Mouse (Mus musculus) lung, embryonic 16.5 days (tissue): ENCODE data around the gene Lamc3. TPM values are rescaled to one million over a fixed set of nuclear protein-coding genes. Genes with fewer than 3 reads are reported as not detected.

Experiments
- ATAC-seq: fragments of 200-750 bp; cut with Nextera tagmentation; 2 replicates; pipeline ENCODE4 v1.8.0; 2017; ENCODE audit warnings: low read depth, mild to moderate bottlenecking, moderate library complexity
- H3K27ac ChIP-seq: fragments of 300-500 bp; sonication (generic); 2 replicates; pipeline ENCODE4 v1.5.1; 2014; ENCODE audit warnings: mild to moderate bottlenecking, control low read depth, low read length
- H3K27me3 ChIP-seq: fragments of 300-500 bp; sonication (generic); 2 replicates; pipeline ENCODE4 v1.6.1; 2014; ENCODE audit warnings: low read depth, low read length, mixed read lengths; ENCODE audit not compliant: control insufficient read depth, insufficient read depth
- H3K36me3 ChIP-seq: fragments of 300-500 bp; sonication (generic); 2 replicates; pipeline ENCODE4 v1.6.1; 2014; ENCODE audit warnings: low read length; ENCODE audit not compliant: control insufficient read depth, insufficient read depth
- H3K4me1 ChIP-seq: fragments of 300-500 bp; sonication (generic); replicated peaks from 2 replicates; pipeline ENCODE4 v1.6.1; 2014; ENCODE audit warnings: low read length, mixed read lengths; ENCODE audit not compliant: control insufficient read depth, insufficient read depth
- H3K4me2 ChIP-seq: fragments of 300-500 bp; sonication (generic); 2 replicates; pipeline ENCODE4 v1.6.1; 2014; ENCODE audit warnings: low read depth, low read length, control low read depth
- H3K4me3 ChIP-seq: fragments of 300-500 bp; sonication (generic); 2 replicates; pipeline ENCODE4 v1.5.1; 2014; ENCODE audit warnings: mild to moderate bottlenecking, low read length, control low read depth
- H3K9ac ChIP-seq: fragments of 300-500 bp; sonication (generic); 2 replicates; pipeline ENCODE4 v1.6.1; 2014; ENCODE audit warnings: low read length, control low read depth
- H3K9me3 ChIP-seq: fragments of 300-500 bp; sonication (generic); 2 replicates; pipeline ENCODE4 v1.6.1; 2016; ENCODE audit warnings: low read length; ENCODE audit not compliant: control insufficient read depth
- WGBS: fragments of 180-500 bp; shearing (Covaris S2); extraction: QIAGEN DNeasy Blood & Tissue Kit; methylation state at CpG from one replicate; pipeline ENCODE4 v1.1.7; 2014; 5-methylcytosine and 5-hydroxymethylcytosine counted together
- polyA plus RNA-seq: library from polyadenylated mRNA; unstranded; fragments of >200 nt; fragmentation: Nextera tagmentation; extraction: Ambion mirVana; gene quantifications from 2 replicates; pipeline ENCODE4 v1.2.1, GENCODE M21; 2015

Lamc3 gene
- polyA plus RNA-seq, 1 experiment from 2014 or later, result 1.7 TPM

DNA sequence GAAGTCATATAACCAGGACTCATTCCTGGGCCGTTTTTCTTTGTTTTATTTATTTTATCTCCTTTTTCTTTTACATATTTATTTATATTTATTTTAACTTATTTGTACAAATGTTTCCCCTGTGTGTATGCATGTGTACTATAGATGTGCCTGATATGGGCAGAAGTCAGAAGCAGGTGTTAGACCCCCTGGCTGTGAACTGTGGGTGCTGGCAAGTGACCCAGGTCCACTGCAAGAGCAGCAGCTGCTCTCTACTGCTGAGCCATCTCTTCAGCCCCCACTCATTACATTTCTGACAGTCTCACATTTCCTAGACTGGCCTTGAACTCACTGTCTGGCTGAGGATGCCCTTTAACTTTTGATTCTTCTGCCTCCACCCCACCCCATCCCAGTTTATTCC lies 51.2 kb downstream of the Lamc3 start:
- Histone ChIP-seq H3K36me3 (no peaks in the 10 kb centered on the region), H3K4me3 (no peak overlapping the region), H3K27ac (no peak overlapping the region), H3K4me2 (no peak overlapping the region), H3K9ac (no peak overlapping the region), H3K9me3 (no peaks in the 10 kb centered on the region), H3K4me1 (no peaks in the 10 kb centered on the region), H3K27me3 (no peaks in the 10 kb centered on the region)
- WGBS, result 39% methylated on average over 1 of the region's 1 CpGs
- ATAC-seq, result no peak

DNA sequence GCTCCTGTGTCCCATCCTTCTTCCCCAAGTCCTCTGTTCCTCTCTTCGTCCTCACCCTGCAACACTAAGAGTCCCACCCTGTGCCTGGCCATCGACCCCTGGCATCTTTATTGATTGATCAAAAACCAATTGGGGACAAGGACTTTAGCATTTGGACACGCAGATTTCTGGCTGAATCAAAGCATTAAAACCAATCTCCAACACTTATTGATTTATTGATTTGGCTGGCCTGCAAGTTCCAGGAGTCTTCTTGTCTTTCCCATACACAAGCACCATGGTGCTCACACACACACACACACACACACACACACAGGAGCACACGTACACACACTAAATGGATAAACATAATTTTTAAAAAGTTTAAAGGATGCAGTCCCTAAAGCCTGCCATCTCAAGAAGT lies 55.9 kb downstream of the Lamc3 start:
- no peaks in the 10 kb centered on the region for H3K9me3 ChIP-seq
- 62% methylated on average over 4 of the region's 4 CpGs for WGBS
- ATAC-seq, result no peak
- no peaks in the 10 kb centered on the region for H3K36me3 ChIP-seq
- no peak overlapping the region for H3K4me2 ChIP-seq
- no peaks in the 10 kb centered on the region for H3K4me1 ChIP-seq
- no peak overlapping the region for H3K27ac ChIP-seq
- no peak overlapping the region for H3K9ac ChIP-seq
- no peaks in the 10 kb centered on the region for H3K27me3 ChIP-seq
- H3K4me3 ChIP-seq, result no peak overlapping the region

DNA sequence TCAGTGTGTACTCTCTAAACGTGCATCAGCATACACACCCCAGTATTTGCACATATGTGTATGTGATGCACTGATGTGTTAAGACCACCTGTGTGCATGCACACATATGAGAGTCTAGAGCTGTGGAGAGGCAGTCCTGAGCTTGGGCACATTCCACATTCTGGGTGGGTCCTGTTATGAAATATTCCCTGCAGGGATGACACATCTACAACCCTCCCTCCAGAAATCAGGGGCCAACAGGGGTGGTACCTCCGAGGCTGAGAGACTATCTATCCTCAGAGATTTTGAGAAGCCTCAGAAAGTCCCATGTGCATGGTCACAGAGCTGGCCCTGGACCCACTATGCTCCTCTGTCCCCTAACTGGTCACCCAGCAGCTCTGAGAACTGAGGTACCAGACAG lies 58.5 kb downstream of the Lamc3 start:
- Histone ChIP-seq H3K9me3 (no peaks in the 10 kb centered on the region), H3K4me1 (peaks cover 2% of the 10 kb centered on the region; the same call in 1 of the 2 replicates), H3K27me3 (no peaks in the 10 kb centered on the region), H3K9ac (no peak overlapping the region), H3K4me3 (no peak overlapping the region), H3K27ac (no peak overlapping the region), H3K36me3 (no peaks in the 10 kb centered on the region), H3K4me2 (no peak overlapping the region)
- no peak for ATAC-seq
- WGBS, result 59% methylated on average over 2 of the region's 2 CpGs

DNA sequence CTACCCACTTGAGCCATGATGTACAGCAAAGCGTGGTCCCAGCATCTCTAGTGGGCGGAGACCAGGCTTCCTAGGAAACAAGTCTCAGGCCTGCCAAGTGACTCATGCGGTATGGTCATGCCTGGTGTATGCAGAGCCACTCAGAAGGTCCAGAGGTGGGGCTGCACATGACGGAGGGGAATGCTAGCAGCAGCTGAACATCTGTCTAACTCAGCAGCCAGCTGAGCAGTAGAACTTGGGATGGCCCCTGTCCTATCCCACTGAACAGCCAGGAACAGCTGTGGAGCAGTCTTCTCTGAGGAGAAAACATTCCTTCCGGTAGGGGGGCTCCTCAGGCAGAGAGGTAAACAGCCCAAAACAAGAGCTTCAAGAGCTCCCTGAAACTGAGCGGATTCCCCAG lies 61.3 kb downstream of the Lamc3 start:
- WGBS, result 65% methylated on average over 6 of the region's 6 CpGs
- no peak for ATAC-seq

DNA sequence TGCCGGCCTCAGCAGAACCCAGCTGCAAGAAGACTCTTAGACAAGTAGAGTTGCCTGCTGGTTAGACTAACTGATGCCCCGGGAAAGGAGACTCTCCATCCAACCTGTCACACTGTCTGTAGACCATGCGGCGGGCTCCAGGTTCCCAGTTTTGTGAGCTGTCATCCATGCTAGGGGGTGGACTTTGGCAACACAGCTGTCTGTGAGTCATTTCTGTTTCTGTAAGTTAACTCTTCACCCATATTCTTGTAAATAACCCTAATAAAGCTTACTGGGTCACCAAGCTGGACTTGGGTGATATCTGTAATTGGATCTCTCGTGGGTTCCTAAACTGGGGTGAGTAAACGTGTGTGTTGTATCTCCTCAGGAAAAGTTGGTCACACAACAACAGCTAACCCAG lies 61.7 kb downstream of the Lamc3 start:
- Histone ChIP-seq H3K4me2 (no peak overlapping the region), H3K9me3 (no peaks in the 10 kb centered on the region), H3K27me3 (no peaks in the 10 kb centered on the region), H3K9ac (no peak overlapping the region), H3K4me3 (no peak overlapping the region), H3K4me1 (peaks cover 4% of the 10 kb centered on the region; the same call in 1 of the 2 replicates), H3K27ac (no peak overlapping the region), H3K36me3 (no peaks in the 10 kb centered on the region)
- no peak for ATAC-seq
- WGBS, result 65% methylated on average over 6 of the region's 6 CpGs

More for the DNA sequence above, 61.3 kb downstream of the Lamc3 start:
- H3K4me1 ChIP-seq, result peaks cover 4% of the 10 kb centered on the region; the same call in 1 of the 2 replicates
- no peak overlapping the region for H3K9ac ChIP-seq
- no peak overlapping the region for H3K4me2 ChIP-seq
- H3K4me3 ChIP-seq, result no peak overlapping the region
- no peaks in the 10 kb centered on the region for H3K27me3 ChIP-seq
- no peaks in the 10 kb centered on the region for H3K9me3 ChIP-seq
- H3K27ac ChIP-seq, result no peak overlapping the region
- H3K36me3 ChIP-seq, result no peaks in the 10 kb centered on the region

DNA sequence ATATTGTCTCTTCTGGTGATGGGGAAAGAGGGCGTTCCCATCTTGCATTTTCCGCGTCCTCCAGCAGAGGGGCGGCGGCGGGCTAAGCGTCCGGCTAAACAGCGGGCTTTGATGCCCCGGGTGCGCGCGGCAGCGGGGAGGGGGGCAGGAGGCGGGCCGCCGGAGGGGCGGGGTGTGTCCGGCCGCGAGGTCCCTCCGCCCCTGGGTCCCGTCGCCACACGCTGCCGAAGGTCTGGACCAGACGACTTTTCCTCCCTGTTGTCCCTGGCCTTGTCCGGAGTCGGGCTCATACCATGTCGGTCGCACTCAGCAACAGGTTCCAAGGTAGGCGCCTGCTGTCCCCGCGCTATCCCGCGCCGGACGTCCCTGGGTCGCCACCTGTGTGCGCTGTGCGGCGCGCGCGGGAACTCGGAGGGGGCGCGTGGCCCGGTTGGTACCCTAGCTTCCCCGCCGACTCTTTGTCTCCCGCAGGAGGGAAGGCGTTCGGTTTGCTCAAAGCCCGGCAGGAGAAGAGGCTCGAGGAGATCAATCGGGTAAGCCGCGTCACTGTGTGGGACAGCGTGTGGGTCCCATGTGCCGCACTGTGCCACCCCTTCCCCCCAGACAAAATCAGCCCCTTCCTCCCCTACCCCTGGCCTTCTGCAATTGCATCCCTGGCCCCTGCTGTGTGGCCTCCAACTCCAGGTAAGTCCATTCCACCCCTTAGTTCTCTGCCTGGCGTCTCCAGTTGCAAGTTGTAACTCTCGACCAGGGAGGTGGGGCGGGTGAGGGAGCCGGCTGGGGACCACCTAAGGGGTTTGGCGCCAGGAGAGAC lies 63.2 kb downstream of the Lamc3 start, which contains the start of gene Aif1l:
Gene Aif1l (plus strand): TSS at position 82 of the 814 bp plus-strand sequence.
- Histone ChIP-seq H3K4me2 (peak within 1 kb of the TSS; percentile 88), H3K4me1 (peaks cover 4% of the 10 kb centered on the region; the same call in 1 of the 2 replicates), H3K27ac (no peak within 1 kb of the TSS), H3K9me3 (no peaks in the 10 kb centered on the region), H3K4me3 (peak within 1 kb of the TSS; percentile 58), H3K9ac (peak within 1 kb of the TSS; percentile 60), H3K36me3 (no peaks in the 10 kb centered on the region), H3K27me3 (no peaks in the 10 kb centered on the region)
- ATAC-seq, result peak; percentile 85
- WGBS, result under 1% methylated on average over 63 of the region's 66 CpGs

DNA sequence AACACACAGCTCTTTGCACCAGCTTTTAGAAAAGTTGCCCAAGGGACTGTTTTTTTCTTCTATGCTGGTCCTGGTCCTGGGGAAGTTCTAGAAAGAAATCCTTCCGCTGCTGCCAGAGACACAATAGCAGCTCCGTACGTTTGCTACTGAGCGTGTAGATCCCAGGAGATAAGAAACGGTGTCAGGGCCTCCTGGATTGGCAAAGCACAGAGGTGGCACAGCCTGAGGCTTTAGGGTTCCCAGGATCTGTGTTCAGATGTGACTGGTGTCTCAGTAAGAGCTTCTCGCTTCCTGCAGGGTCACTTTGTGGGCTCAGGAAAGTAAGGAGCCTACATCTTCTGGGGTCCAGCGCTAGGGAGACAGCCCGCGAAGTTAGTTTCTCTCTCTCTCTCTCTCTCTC lies 63.9 kb downstream of the Lamc3 start:
- H3K27ac ChIP-seq, result no peak overlapping the region
- ATAC-seq, result no peak
- peaks cover 4% of the 10 kb centered on the region; the same call in 1 of the 2 replicates for H3K4me1 ChIP-seq
- no peaks in the 10 kb centered on the region for H3K9me3 ChIP-seq
- H3K4me3 ChIP-seq, result peak overlapping the region; percentile 58
- WGBS, result 20% methylated on average over 9 of the region's 9 CpGs
- peak overlapping the region; percentile 88 for H3K4me2 ChIP-seq
- H3K36me3 ChIP-seq, result no peaks in the 10 kb centered on the region
- H3K9ac ChIP-seq, result peak overlapping the region; percentile 60
- no peaks in the 10 kb centered on the region for H3K27me3 ChIP-seq

DNA sequence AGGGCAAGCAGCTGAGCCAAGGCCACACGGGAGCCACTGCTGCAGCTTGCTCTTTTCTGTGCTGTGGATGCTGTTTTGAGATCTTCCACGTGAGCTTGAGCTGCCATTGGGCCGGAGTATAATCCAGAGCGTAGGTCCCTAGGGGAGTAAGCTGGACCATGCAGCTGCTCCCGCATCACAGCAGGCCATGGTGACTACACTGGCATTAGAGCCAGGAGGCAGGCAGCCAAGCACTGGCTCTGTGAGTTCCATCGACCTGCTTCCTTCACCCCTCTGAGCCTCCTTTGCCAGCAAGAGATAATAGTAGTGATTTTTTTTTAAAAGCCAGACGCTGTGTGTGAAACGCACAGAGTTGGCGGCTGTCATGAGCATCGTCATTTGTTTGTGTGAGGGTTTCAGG lies 65.1 kb downstream of the Lamc3 start:
- Histone ChIP-seq H3K36me3 (no peaks in the 10 kb centered on the region), H3K27ac (no peak overlapping the region), H3K9me3 (no peaks in the 10 kb centered on the region), H3K4me2 (no peak overlapping the region), H3K27me3 (no peaks in the 10 kb centered on the region), H3K9ac (no peak overlapping the region), H3K4me1 (peaks cover 4% of the 10 kb centered on the region; the same call in 1 of the 2 replicates), H3K4me3 (no peak overlapping the region)
- WGBS, result 86% methylated on average over 10 of the region's 10 CpGs
- no peak for ATAC-seq

DNA sequence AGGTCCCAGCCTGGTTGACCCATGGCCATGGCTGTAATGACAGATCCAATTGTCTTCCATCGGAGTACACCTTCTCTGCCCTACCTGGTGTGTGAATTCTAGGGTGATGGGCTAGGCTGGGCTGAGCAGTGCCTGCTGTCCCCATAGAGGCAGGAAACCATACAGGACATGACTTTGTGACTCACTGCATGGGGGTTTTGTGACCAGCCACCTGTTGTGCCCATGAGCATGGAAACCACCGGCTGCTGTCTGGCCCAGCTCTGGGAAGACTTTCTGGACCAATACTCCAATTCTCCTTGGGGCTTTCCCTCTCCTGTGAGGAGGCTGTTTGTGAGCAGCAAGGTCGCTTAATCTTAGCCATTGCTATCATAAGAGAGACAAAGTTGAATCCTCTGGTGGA lies 65.6 kb downstream of the Lamc3 start:
- WGBS, result 79% methylated on average over 3 of the region's 3 CpGs
- Histone ChIP-seq H3K27ac (no peak overlapping the region), H3K36me3 (no peaks in the 10 kb centered on the region), H3K4me2 (no peak overlapping the region), H3K9ac (no peak overlapping the region), H3K4me3 (no peak overlapping the region), H3K27me3 (no peaks in the 10 kb centered on the region), H3K9me3 (no peaks in the 10 kb centered on the region), H3K4me1 (peaks cover 4% of the 10 kb centered on the region; the same call in 1 of the 2 replicates)
- no peak for ATAC-seq
